Comparison of ENCODE assay signal across 9 mouse cellular contexts in genomic region chr8:95165923-95166322, GRCm38 (mm10). TPM values are rescaled to one million over a fixed set of nuclear protein-coding genes. Genes with fewer than 3 reads are reported as not detected.
DNase-seq lines count a peak whose midpoint lies in the region; ATAC-seq lines count a peak whose summit lies in the region.
"Had no signal": no experiment of that assay in that cellular context is flagged by ENCODE, and none has a peak within 500 bp of the region (broad histone marks: within the 10 kb centered on the region; RNA-seq: fewer than 3 reads in every experiment).

No protein-coding gene starts in this region.

- no peaks in the 10 kb centered on the region for H3K9me3 ChIP-seq in kidney, embryonic 15.5 days (replicated peaks)
- H3K9me3 ChIP-seq in embryonic facial prominence, embryonic 10.5 days = no peaks in the 10 kb centered on the region
- H3K9me3 ChIP-seq: liver, embryonic 13.5 days had no signal

- H3K4me1 ChIP-seq in kidney, embryonic 15.5 days = peaks cover 8% of the 10 kb centered on the region; the same call in 1 of the 2 replicates
- peaks cover 39% of the 10 kb centered on the region for H3K4me1 ChIP-seq in embryonic facial prominence, embryonic 10.5 days
- H3K4me1 ChIP-seq: liver, embryonic 13.5 days had no signal

- no peak overlapping the region for H3K4me3 ChIP-seq in kidney, embryonic 15.5 days (replicated peaks)
- no peak overlapping the region for H3K4me3 ChIP-seq in embryonic facial prominence, embryonic 10.5 days
- H3K4me3 ChIP-seq: liver, embryonic 13.5 days had no signal

- H3K27ac ChIP-seq in kidney, embryonic 15.5 days = no peak overlapping the region
- no peak overlapping the region for H3K27ac ChIP-seq in embryonic facial prominence, embryonic 10.5 days (replicated peaks)
- H3K27ac ChIP-seq: liver, embryonic 13.5 days had no signal

- no peak overlapping the region for H3K9ac ChIP-seq in kidney, embryonic 15.5 days
- H3K9ac ChIP-seq: liver, embryonic 13.5 days had no signal

- H3K27me3 ChIP-seq in kidney, embryonic 15.5 days = no peaks in the 10 kb centered on the region; the same call in 1 of the 2 replicates
- no peaks in the 10 kb centered on the region for H3K27me3 ChIP-seq in embryonic facial prominence, embryonic 10.5 days (replicated peaks; ENCODE audit: low read depth, poor library complexity, severe bottlenecking)
- H3K27me3 ChIP-seq: liver, embryonic 13.5 days had no signal

- no peak for ATAC-seq in kidney, embryonic 15.5 days (replicated peaks; ENCODE audit: low FRiP score)
- ATAC-seq in megakaryocyte-erythroid progenitor cell, adult 5-6 weeks (replicated peaks; ENCODE audit: low FRiP score, low TSS enrichment, poor library complexity, severe bottlenecking) = no peak

- H3K4me2 ChIP-seq in kidney, embryonic 15.5 days = no peak overlapping the region
- H3K4me2 ChIP-seq: liver, embryonic 13.5 days had no signal

- DNase-seq in kidney, adult 11 months = peak; percentile 93
- DNase-seq in adrenal gland, adult 18-20 months (ENCODE audit: low spot score in 2 of 2) = peak; percentile 53 to 60
- DNase-seq in cerebellum, postnatal 14 days = peak; percentile 74 to 80
- DNase-seq in heart, postnatal 4 days = peak; percentile 21
- peak; percentile 44 for DNase-seq in right cerebral cortex, postnatal 14 days
- DNase-seq in embryonic facial prominence, embryonic 10.5 days (ENCODE audit: low spot score) = no peak
- DNase-seq: liver, embryonic 13.5 days had no signal

- 70% methylated on average over 11 of the region's 11 CpGs for WGBS in kidney, embryonic 15.5 days
- WGBS in embryonic facial prominence, embryonic 10.5 days = 78% methylated on average over 11 of the region's 11 CpGs

- no peaks in the 10 kb centered on the region for H3K36me3 ChIP-seq in kidney, embryonic 15.5 days
- H3K36me3 ChIP-seq in embryonic facial prominence, embryonic 10.5 days (replicated peaks) = no peaks in the 10 kb centered on the region
- H3K36me3 ChIP-seq: liver, embryonic 13.5 days had no signal

RNA-seq across cellular contexts. Expression of gene Kifc3, which starts 36.7 kb away (rescaled TPM):
- 28.7 and 28.8 TPM in 2 replicates for polyA plus RNA-seq in kidney, embryonic 15.5 days (2015; fragmentation: Nextera tagmentation; extraction: Ambion mirVana)
- total RNA-seq in adrenal gland, adult 18-20 months (2021) = 100 to 1,000 TPM; 133 to 161 TPM
- total RNA-seq in heart, postnatal 4 days (2021) = 10 to 100 TPM; 61.4 to 63.9 TPM
- total RNA-seq in megakaryocyte-erythroid progenitor cell, adult 5-6 weeks (2014; fragmentation: Nextera tagmentation) = 0.99 TPM in 1 of 2 replicates, not detected in the other
- total RNA-seq in megakaryocyte-erythroid progenitor cell, adult 5-6 weeks (2017) = 0.61 and 1.4 TPM in 2 replicates
- polyA plus RNA-seq in embryonic facial prominence, embryonic 10.5 days (2016; fragmentation: Nextera tagmentation; extraction: Ambion mirVana) = 8.4 and 8.7 TPM in 2 replicates

Comparison
In these comparisons a context has a peak if more than half of its experiments do, and no peak if none do; other contexts are left out.
1. RNA of gene Kifc3, which starts 36.7 kb away (total RNA-seq): 133 to 161 TPM in adrenal gland, adult 18-20 months and 61.4 to 63.9 TPM in heart, postnatal 4 days; 0.61 to 1.4 TPM in megakaryocyte-erythroid progenitor cell, adult 5-6 weeks; every median in the first group is over 10 times any median in the second.